Mouse (Mus musculus): ENCODE results near the gene Amt. TPM values are rescaled to one million over a fixed set of nuclear protein-coding genes. Genes with fewer than 3 reads are reported as not detected.
A peak's percentile ranks its signal among the peaks of the same experiment; 100 is the strongest.
"Not testable (repeated sequence)": the region's sequence is repeated elsewhere in the genome, so short reads cannot be mapped to it uniquely, and the experiment has no call there.

Gene Amt
- polyA plus RNA-seq, 1 experiment from 2014 or later, result 24.4 TPM

- peak overlapping the region; percentile 89 for H3K9ac ChIP-seq
- no peak for DNase-seq (ENCODE audit: low spot score)
These were observed 8.1 kb downstream of the Amt start for GRCm38 (mm10) chr9:108304716-108305115.

GRCm38 (mm10) chr9:108305170-108305569 lies 8.5 kb downstream of the Amt start:
- WGBS, result 8% methylated on average over 1 of the region's 1 CpGs
- H3K27me3 ChIP-seq (ENCODE audit: control insufficient read depth, insufficient read depth, low read length), result no peaks in the 10 kb centered on the region
- H3K27ac ChIP-seq, result peak overlapping the region; percentile 97
- peaks cover 44% of the 10 kb centered on the region for H3K36me3 ChIP-seq (replicated peaks; ENCODE audit: control insufficient read depth, insufficient read depth)
- H3K4me2 ChIP-seq (replicated peaks), result peak overlapping the region; percentile 86
- peak overlapping the region; percentile 83 for H3K4me3 ChIP-seq (replicated peaks; ENCODE audit: low read length)
- H3K9ac ChIP-seq, result peak overlapping the region; percentile 89
- ATAC-seq (ENCODE audit: low FRiP score), result no peak
- H3K9me3 ChIP-seq (ENCODE audit: control insufficient read depth, low read length), result no peaks in the 10 kb centered on the region
- peaks cover 33% of the 10 kb centered on the region for H3K4me1 ChIP-seq (replicated peaks; ENCODE audit: control insufficient read depth, insufficient read depth, low read length)
- no peak for DNase-seq (ENCODE audit: low spot score)

More at GRCm38 (mm10) chr9:108304716-108305115, 8.1 kb downstream of the Amt start:
- peak overlapping the region; percentile 86 for H3K4me2 ChIP-seq (replicated peaks)
- H3K27me3 ChIP-seq (ENCODE audit: control insufficient read depth, insufficient read depth, low read length), result no peaks in the 10 kb centered on the region
- peak overlapping the region; percentile 97; the same call in 1 of the 2 replicates for H3K27ac ChIP-seq
- WGBS, result 90% methylated on average over 4 of the region's 4 CpGs
- ATAC-seq (ENCODE audit: low FRiP score), result no peak
- peaks cover 46% of the 10 kb centered on the region for H3K36me3 ChIP-seq (replicated peaks; ENCODE audit: control insufficient read depth, insufficient read depth)
- H3K4me1 ChIP-seq (replicated peaks; ENCODE audit: control insufficient read depth, insufficient read depth, low read length), result peaks cover 33% of the 10 kb centered on the region
- peak overlapping the region; percentile 83 for H3K4me3 ChIP-seq (replicated peaks; ENCODE audit: low read length)
- no peaks in the 10 kb centered on the region for H3K9me3 ChIP-seq (ENCODE audit: control insufficient read depth, low read length)

DNA sequence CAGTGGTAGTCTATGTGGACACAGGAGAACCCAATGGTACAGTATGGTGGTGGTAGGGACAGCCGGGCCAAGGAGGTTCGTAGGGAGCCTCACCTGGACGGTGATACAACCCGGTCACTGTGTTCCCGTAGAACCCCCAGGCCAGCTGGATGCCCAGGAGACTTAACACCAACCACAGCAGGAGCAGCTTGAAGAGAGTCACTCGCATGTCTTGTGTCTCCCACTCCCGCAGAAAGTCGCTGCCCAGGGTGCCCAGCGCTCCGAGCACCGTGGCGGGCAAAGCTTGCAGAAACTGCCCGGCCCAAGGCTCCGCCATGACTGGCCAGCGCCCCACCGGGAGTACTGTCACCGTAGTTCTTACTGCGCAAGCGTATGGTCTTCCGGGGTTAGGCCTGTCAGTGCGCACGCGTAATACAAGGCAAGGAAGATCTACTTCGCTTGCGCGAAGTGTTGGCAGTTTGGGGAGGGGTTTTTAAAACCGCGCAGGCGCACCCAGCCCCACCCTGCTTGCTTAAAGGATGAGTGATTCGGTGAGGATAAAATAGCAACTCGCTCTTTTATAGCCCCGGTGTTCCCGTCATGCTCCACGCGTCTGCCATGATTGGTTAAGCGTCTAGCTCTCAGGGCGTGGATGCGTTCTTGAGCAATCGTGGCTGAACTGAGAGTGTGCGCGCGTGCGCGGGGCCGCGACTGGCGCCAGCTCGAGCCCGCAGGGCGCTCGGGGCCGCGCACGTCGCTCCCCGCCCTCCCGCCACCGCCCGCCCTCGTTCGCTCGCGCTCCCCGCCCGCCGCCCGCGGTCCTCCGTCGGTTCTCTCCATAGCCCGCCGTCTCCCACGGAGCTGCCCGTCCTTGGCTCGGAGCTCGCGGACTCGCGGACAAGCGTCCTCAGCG lies 9.2 kb downstream of the Amt start, which contains the start of the genes Rhoa and Tcta:
TSS of gene Rhoa (plus strand) at position 501 of the 892 bp plus-strand sequence.
TSS of gene Tcta (minus strand) at position 532 of the 892 bp plus-strand sequence.
- Histone ChIP-seq H3K9me3 (ENCODE audit: control insufficient read depth, low read length) (no peaks in the 10 kb centered on the region), H3K27ac (peak within 1 kb of the TSS; percentile 97), H3K9ac (peak within 1 kb of the TSS; percentile 91), H3K4me3 (replicated peaks; ENCODE audit: low read length) (peak within 1 kb of the TSS; percentile 83), H3K4me1 (replicated peaks; ENCODE audit: control insufficient read depth, insufficient read depth, low read length) (peaks cover 37% of the 10 kb centered on the region), H3K27me3 (ENCODE audit: control insufficient read depth, insufficient read depth, low read length) (no peaks in the 10 kb centered on the region), H3K36me3 (replicated peaks; ENCODE audit: control insufficient read depth, insufficient read depth) (peaks cover 37% of the 10 kb centered on the region), H3K4me2 (replicated peaks) (peak within 1 kb of the TSS; percentile 86)
- under 1% methylated on average over 71 of the region's 81 CpGs for WGBS
- peak; percentile 98 for ATAC-seq (ENCODE audit: low FRiP score)
- DNase-seq (ENCODE audit: low spot score), result peak; percentile 98

- Histone ChIP-seq H3K4me2 (replicated peaks) (peak overlapping the region; percentile 78), H3K4me3 (replicated peaks; ENCODE audit: low read length) (peak overlapping the region; percentile 83), H3K4me1 (replicated peaks; ENCODE audit: control insufficient read depth, insufficient read depth, low read length) (peaks cover 37% of the 10 kb centered on the region), H3K27me3 (ENCODE audit: control insufficient read depth, insufficient read depth, low read length) (no peaks in the 10 kb centered on the region), H3K27ac (peak overlapping the region; percentile 97), H3K36me3 (replicated peaks; ENCODE audit: control insufficient read depth, insufficient read depth) (peaks cover 30% of the 10 kb centered on the region), H3K9me3 (ENCODE audit: control insufficient read depth, low read length) (no peaks in the 10 kb centered on the region), H3K9ac (peak overlapping the region; percentile 91)
- under 1% methylated on average over 30 of the region's 51 CpGs for WGBS
- ATAC-seq (ENCODE audit: low FRiP score), result peak; percentile 55
- peak; percentile 66 for DNase-seq (ENCODE audit: low spot score)
These were observed 9.9 kb downstream of the Amt start for GRCm38 (mm10) chr9:108306571-108306980.

DNA sequence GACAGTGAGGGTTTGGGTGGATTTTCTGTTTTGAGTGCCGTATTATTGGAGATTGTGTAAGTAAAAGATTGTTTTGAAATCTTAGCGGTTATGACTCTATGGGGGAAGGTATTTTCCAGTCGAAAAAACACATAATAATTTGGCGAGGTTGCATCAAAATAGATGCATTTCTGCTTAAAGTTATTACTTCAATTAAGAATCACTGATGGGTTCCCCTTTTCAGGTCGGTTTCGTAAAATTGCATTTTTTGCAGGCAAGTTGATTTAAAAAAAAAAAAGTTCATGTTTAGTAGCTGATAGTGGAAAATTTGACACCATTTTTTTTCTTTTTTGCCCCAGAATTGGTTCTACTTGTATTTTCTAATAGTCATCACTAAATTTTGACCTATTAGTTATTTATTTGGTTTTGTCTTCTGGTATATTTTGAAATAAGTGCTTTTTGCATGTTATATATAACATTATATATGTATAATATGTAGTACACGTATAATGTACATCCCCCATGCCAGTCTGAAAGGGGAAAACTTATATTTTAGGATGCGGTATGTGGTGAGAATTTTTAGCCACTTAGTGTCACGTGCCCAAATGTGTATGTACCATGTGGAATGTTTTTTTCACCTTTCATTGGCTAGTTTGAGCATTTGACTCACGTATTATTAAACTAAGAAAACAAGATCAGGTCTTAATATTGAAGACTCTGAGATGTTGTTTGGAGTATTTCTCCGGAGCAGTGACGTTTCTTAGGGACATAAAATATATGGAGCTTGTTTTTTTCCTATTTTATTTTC lies 10.6 kb downstream of the Amt start:
- Histone ChIP-seq H3K9me3 (ENCODE audit: control insufficient read depth, low read length) (no peaks in the 10 kb centered on the region), H3K36me3 (replicated peaks; ENCODE audit: control insufficient read depth, insufficient read depth) (peaks cover 23% of the 10 kb centered on the region), H3K27me3 (ENCODE audit: control insufficient read depth, insufficient read depth, low read length) (no peaks in the 10 kb centered on the region), H3K27ac (peak overlapping the region; percentile 97), H3K4me3 (replicated peaks; ENCODE audit: low read length) (peak overlapping the region; percentile 83), H3K9ac (peak overlapping the region; percentile 91), H3K4me1 (replicated peaks; ENCODE audit: control insufficient read depth, insufficient read depth, low read length) (peaks cover 37% of the 10 kb centered on the region), H3K4me2 (replicated peaks) (peak overlapping the region; percentile 78)
- 26% methylated on average over 12 of the region's 12 CpGs for WGBS
- DNase-seq (ENCODE audit: low spot score), result no peak
- ATAC-seq (ENCODE audit: low FRiP score), result no peak

DNA sequence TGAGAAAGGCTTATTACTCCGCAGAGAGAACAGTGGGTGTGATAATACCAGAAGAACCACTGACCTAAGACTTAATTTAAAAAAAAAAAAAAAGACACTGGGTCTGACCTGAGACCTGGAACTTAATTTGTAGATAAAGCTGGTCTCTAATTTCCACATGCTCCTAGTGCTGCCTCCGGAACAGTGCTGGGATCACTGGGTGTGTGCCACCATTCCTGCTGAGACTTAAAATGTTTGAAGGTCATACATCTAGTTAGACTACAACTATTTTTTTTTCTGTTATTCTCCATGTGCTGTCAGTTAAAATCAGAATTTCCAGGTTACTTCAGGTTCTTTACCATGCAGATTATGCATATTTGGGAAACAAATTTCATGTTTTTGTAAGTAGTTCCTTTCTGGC lies 11.5 kb downstream of the Amt start:
- 70% methylated on average over 2 of the region's 2 CpGs for WGBS
- Histone ChIP-seq H3K4me1 (replicated peaks; ENCODE audit: control insufficient read depth, insufficient read depth, low read length) (peaks cover 37% of the 10 kb centered on the region), H3K4me3 (replicated peaks; ENCODE audit: low read length) (peak overlapping the region; percentile 83), H3K9ac (peak overlapping the region; percentile 91), H3K9me3 (ENCODE audit: control insufficient read depth, low read length) (no peaks in the 10 kb centered on the region), H3K36me3 (replicated peaks; ENCODE audit: control insufficient read depth, insufficient read depth) (peaks cover 14% of the 10 kb centered on the region), H3K27ac (no peak overlapping the region), H3K4me2 (replicated peaks) (peak overlapping the region; percentile 78), H3K27me3 (ENCODE audit: control insufficient read depth, insufficient read depth, low read length) (no peaks in the 10 kb centered on the region)
- DNase-seq (ENCODE audit: low spot score), result no peak
- no peak for ATAC-seq (ENCODE audit: low FRiP score)

DNA sequence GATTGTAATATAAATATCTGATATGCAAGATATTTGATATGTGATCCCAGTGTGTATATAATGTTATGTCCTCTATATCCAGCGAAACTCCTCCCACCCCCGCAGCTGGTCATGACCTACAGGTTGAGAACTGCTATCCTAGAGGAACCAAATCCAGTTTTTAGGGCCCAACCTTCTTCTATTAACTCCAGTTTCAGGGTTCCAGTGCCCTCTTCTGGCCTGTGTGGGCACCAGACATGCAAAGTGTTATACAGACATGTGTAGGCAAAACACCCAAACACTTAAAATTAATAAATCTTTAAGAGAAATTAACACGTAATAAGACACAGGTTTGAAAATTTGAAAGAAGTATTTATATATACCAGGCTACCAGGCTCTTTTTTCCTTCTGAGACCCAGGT lies 20.9 kb downstream of the Amt start:
- no peak overlapping the region for H3K9ac ChIP-seq
- no peaks in the 10 kb centered on the region for H3K9me3 ChIP-seq (ENCODE audit: control insufficient read depth, low read length)
- peaks cover 27% of the 10 kb centered on the region for H3K36me3 ChIP-seq (replicated peaks; ENCODE audit: control insufficient read depth, insufficient read depth)
- no peak overlapping the region for H3K4me3 ChIP-seq (replicated peaks; ENCODE audit: low read length)
- ATAC-seq (ENCODE audit: low FRiP score), result no peak
- no peak for DNase-seq (ENCODE audit: low spot score)
- no peak overlapping the region for H3K4me2 ChIP-seq (replicated peaks)
- H3K4me1 ChIP-seq (replicated peaks; ENCODE audit: control insufficient read depth, insufficient read depth, low read length), result no peaks in the 10 kb centered on the region
- H3K27ac ChIP-seq, result no peak overlapping the region
- H3K27me3 ChIP-seq (ENCODE audit: control insufficient read depth, insufficient read depth, low read length), result no peaks in the 10 kb centered on the region
- whole genome bisulfite sequencing, result 95% methylated on average over 3 of the region's 3 CpGs

DNA sequence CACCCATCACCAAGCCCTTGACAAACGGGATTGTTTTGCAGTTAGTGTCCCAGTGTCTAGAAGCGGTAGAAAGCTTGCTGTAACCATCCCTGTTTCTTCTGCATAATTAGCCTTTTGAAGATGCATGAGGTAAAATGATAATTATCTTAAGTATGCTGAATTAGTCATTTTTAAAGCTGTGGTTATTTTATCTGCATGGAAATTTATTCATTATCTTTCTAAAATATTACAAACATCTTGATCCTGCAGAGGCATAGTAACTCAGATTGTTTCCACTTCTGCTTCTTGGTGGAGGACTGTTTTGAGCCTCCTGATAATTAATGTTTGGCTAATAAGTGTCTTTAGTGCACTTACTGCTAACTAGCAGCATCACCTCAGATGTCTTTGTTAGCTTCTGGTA lies 21.8 kb downstream of the Amt start:
- Histone ChIP-seq H3K4me1 (replicated peaks; ENCODE audit: control insufficient read depth, insufficient read depth, low read length) (no peaks in the 10 kb centered on the region), H3K4me3 (replicated peaks; ENCODE audit: low read length) (no peak overlapping the region)

DNA sequence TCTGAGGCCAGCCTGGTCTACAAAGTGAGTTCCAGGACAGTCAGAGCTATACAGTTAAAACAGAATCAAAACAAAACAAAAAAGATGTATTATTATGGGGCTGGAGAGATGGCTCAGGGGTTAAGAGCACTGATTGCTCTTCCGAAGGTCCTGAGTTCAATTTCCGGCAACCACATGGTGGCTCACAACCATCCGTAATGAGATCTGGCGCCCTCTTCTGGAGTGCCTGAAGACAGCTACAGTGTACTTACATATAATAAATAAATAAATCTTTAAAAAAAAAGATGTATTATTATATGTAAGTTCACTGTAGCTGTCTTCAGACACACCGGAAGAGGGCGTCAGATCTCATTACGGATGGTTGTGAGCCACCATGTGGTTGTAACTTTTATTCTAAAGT lies 25.4 kb downstream of the Amt start:
- DNase-seq (ENCODE audit: low spot score); H3K36me3 ChIP-seq (replicated peaks; ENCODE audit: control insufficient read depth, insufficient read depth); H3K27ac ChIP-seq; H3K4me1 ChIP-seq (replicated peaks; ENCODE audit: control insufficient read depth, insufficient read depth, low read length); H3K4me2 ChIP-seq (replicated peaks); H3K27me3 ChIP-seq (ENCODE audit: control insufficient read depth, insufficient read depth, low read length); H3K9ac ChIP-seq; ATAC-seq (ENCODE audit: low FRiP score); H3K4me3 ChIP-seq (replicated peaks; ENCODE audit: low read length); H3K9me3 ChIP-seq (ENCODE audit: control insufficient read depth, low read length): not testable (repeated sequence)
- WGBS, result 92% methylated on average over 7 of the region's 7 CpGs

More for the DNA sequence above, 21.8 kb downstream of the Amt start:
- H3K4me2 ChIP-seq (replicated peaks), result no peak overlapping the region
- DNase-seq (ENCODE audit: low spot score) (no peak), ATAC-seq (ENCODE audit: low FRiP score) (no peak)
- no peak overlapping the region for H3K27ac ChIP-seq
- H3K36me3 ChIP-seq (replicated peaks; ENCODE audit: control insufficient read depth, insufficient read depth), result peaks cover 27% of the 10 kb centered on the region
- H3K27me3 ChIP-seq (ENCODE audit: control insufficient read depth, insufficient read depth, low read length), result no peaks in the 10 kb centered on the region
- no peaks in the 10 kb centered on the region for H3K9me3 ChIP-seq (ENCODE audit: control insufficient read depth, low read length)
- no peak overlapping the region for H3K9ac ChIP-seq
- 84% methylated on average over 2 of the region's 2 CpGs for WGBS
